ENCODE assay signal across 33 mouse cellular contexts in the genomic region with DNA sequence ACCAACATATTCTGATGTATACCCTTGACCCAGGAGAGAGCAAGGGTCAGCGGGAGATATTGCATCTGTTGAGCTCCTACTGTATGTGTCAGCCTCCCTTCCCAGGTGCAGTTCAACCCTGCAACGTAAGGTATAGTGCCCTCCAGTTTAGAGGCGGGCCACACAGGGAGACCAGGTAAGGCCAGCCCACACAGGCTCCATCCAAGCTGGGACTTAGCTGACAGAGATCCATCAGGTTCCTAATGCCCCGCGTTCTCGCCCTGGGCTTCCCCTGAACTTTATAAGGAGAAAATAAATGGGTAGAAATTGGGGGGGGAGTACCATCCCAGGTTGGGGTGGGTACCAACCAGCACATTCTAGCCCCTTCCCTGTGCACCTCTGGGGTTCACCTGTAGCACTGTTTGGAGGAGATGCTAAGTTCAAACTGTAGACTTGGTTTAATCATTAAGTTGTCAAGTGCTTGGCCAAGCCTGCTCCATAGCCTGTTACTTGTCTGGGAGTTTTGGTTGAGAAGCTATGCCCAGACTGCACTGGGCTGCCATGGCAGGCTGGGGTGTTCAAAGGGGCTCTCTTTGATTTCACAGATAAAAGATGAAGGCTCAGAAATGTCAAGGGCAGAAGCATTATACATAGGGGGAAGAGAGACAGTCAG. TPM values are rescaled to one million over a fixed set of nuclear protein-coding genes. Genes with fewer than 3 reads are reported as not detected.
DNase-seq lines count a peak whose midpoint lies in the region; ATAC-seq and TF ChIP-seq lines count a peak whose summit lies in the region.
"Had no signal": no experiment of that assay in that cellular context is flagged by ENCODE, and none has a peak within 500 bp of the region (broad histone marks: within the 10 kb centered on the region; RNA-seq: fewer than 3 reads in every experiment).

No protein-coding gene starts in this region.

- WGBS in lung, embryonic 15.5 days, result 75% methylated on average over 6 of the region's 6 CpGs
- WGBS in kidney, postnatal 0 days, result 68% methylated on average over 6 of the region's 6 CpGs

- peak overlapping the region; percentile 48 for H3K27ac ChIP-seq in lung, embryonic 15.5 days
- peak overlapping the region; percentile 40; the same call in 1 of the 2 replicates for H3K27ac ChIP-seq in kidney, postnatal 0 days
- H3K27ac ChIP-seq: embryonic facial prominence, embryonic 13.5 days; forebrain, embryonic 10.5 days; forebrain, embryonic 15.5 days; heart, embryonic 13.5 days; hindbrain, embryonic 10.5 days; hindbrain, embryonic 15.5 days; limb, embryonic 10.5 days; limb, embryonic 15.5 days; liver, embryonic 13.5 days; macrophage; midbrain, embryonic 15.5 days; neural tube, embryonic 15.5 days; stomach, postnatal 0 days had no signal

- no peaks in the 10 kb centered on the region for H3K9me3 ChIP-seq in lung, embryonic 15.5 days
- H3K9me3 ChIP-seq in kidney, postnatal 0 days (replicated peaks; ENCODE audit: low read length), result no peaks in the 10 kb centered on the region
- H3K9me3 ChIP-seq: embryonic facial prominence, embryonic 13.5 days; forebrain, embryonic 10.5 days; forebrain, embryonic 15.5 days; heart, embryonic 13.5 days; hindbrain, embryonic 10.5 days; hindbrain, embryonic 15.5 days; limb, embryonic 10.5 days; limb, embryonic 15.5 days; liver, embryonic 13.5 days; midbrain, embryonic 15.5 days; neural tube, embryonic 15.5 days had no signal

- H3K4me1 ChIP-seq in lung, embryonic 15.5 days, result peaks cover 50% of the 10 kb centered on the region
- H3K4me1 ChIP-seq in kidney, postnatal 0 days (replicated peaks; ENCODE audit: insufficient read depth, low read length), result peaks cover 39% of the 10 kb centered on the region

- no peak overlapping the region for H3K9ac ChIP-seq in lung, embryonic 15.5 days
- no peak overlapping the region for H3K9ac ChIP-seq in kidney, postnatal 0 days (ENCODE audit: low read depth, low read length)
- H3K9ac ChIP-seq: embryonic facial prominence, embryonic 13.5 days; forebrain, embryonic 15.5 days; heart, embryonic 13.5 days; hindbrain, embryonic 15.5 days; limb, embryonic 15.5 days; liver, embryonic 13.5 days; midbrain, embryonic 15.5 days; neural tube, embryonic 15.5 days had no signal

- DNase-seq in kidney, adult 11 months, result peak; percentile 48
- DNase-seq in kidney, postnatal 10 days, result no peak
- DNase-seq in lung, postnatal 36 days, result no peak
- DNase-seq in kidney, postnatal 0 days (ENCODE audit: low spot score), result no peak
- DNase-seq in spleen, postnatal 4 days (ENCODE audit: low spot score in 2 of 2), result no peak
- DNase-seq in right cerebral cortex, postnatal 10 days (ENCODE audit: low spot score in 2 of 2), result no peak
- DNase-seq: adrenal gland, postnatal 14 days; cerebellum, adult 11-12 months; cerebellum, postnatal 10 days; gastrocnemius, postnatal 10 days; heart, postnatal 10 days; layer of hippocampus, adult 9-11 months; liver, embryonic 13.5 days; lung, adult 18-20 months; retina, postnatal 1 day; right cerebral cortex, postnatal 25 days; spleen, adult 18-20 months; thymus, adult 18-20 months; thymus, postnatal 36 days had no signal

- H3K4me2 ChIP-seq in lung, embryonic 15.5 days, result peak overlapping the region; percentile 4; the same call in 1 of the 2 replicates
- H3K4me2 ChIP-seq in kidney, postnatal 0 days (ENCODE audit: low read length), result no peak overlapping the region; the same call in 1 of the 2 replicates
- H3K4me2 ChIP-seq: embryonic facial prominence, embryonic 13.5 days; forebrain, embryonic 15.5 days; heart, embryonic 13.5 days; hindbrain, embryonic 15.5 days; limb, embryonic 15.5 days; liver, embryonic 13.5 days; midbrain, embryonic 15.5 days; neural tube, embryonic 15.5 days had no signal

- H3K4me3 ChIP-seq in lung, embryonic 15.5 days, result no peak overlapping the region
- H3K4me3 ChIP-seq in kidney, postnatal 0 days (replicated peaks; ENCODE audit: low read depth, low read length), result no peak overlapping the region
- H3K4me3 ChIP-seq: embryonic facial prominence, embryonic 13.5 days; forebrain, embryonic 10.5 days; forebrain, embryonic 15.5 days; heart, embryonic 13.5 days; hindbrain, embryonic 10.5 days; hindbrain, embryonic 15.5 days; limb, embryonic 10.5 days; limb, embryonic 15.5 days; liver, embryonic 13.5 days; midbrain, embryonic 15.5 days; neural tube, embryonic 15.5 days had no signal

- ATAC-seq in lung, embryonic 15.5 days (ENCODE audit: borderline replicate concordance, extremely low read depth, low FRiP score, low TSS enrichment), result no peak
- no peak for ATAC-seq in kidney, postnatal 0 days (replicated peaks; ENCODE audit: low FRiP score, low read depth)
- ATAC-seq: forebrain, embryonic 15.5 days; midbrain, embryonic 15.5 days; Patski had no signal

- no peak for TF ChIP-seq CTCF in kidney, postnatal 0 days (IDR thresholded peaks at IDR 0.05; ENCODE audit: low read depth)

- no peaks in the 10 kb centered on the region for H3K36me3 ChIP-seq in lung, embryonic 15.5 days
- no peaks in the 10 kb centered on the region for H3K36me3 ChIP-seq in kidney, postnatal 0 days (ENCODE audit: insufficient read depth, low read length)
- H3K36me3 ChIP-seq: embryonic facial prominence, embryonic 13.5 days; forebrain, embryonic 10.5 days; forebrain, embryonic 15.5 days; heart, embryonic 13.5 days; hindbrain, embryonic 10.5 days; hindbrain, embryonic 15.5 days; limb, embryonic 10.5 days; limb, embryonic 15.5 days; liver, embryonic 13.5 days; midbrain, embryonic 15.5 days; neural tube, embryonic 15.5 days had no signal

- peaks cover 10% of the 10 kb centered on the region for H3K27me3 ChIP-seq in lung, embryonic 15.5 days
- no peaks in the 10 kb centered on the region for H3K27me3 ChIP-seq in kidney, postnatal 0 days (ENCODE audit: insufficient read depth, low read length)
- H3K27me3 ChIP-seq: forebrain, embryonic 15.5 days; Patski had no signal

RNA-seq across cellular contexts. Expression of a gene that starts 3.3 kb away (rescaled TPM):
- polyA plus RNA-seq in lung, embryonic 15.5 days (2015; fragmentation: Nextera tagmentation; extraction: Ambion mirVana), result 1.8 and 2.0 TPM in 2 replicates
- 1.6 and 2.1 TPM in 2 replicates for polyA plus RNA-seq in kidney, postnatal 0 days (2015; fragmentation: Nextera tagmentation; extraction: Ambion mirVana)
